Mouse (Mus musculus) hindbrain, embryonic 14.5 days (tissue): ENCODE measurements at regions not wholly inside any gene's neighbourhood (a gene's known extent, or its start where the extent isn't known, plus 50 kb on each side); places are given as distances from the start of the nearest gene placed in this dataset.

Experiments used
- ATAC-seq: fragments of 200-750 bp; cut with Nextera tagmentation; 2 replicates; pipeline ENCODE4 v1.8.0; 2017; ENCODE audit warnings: moderate number of reproducible peaks, mild to moderate bottlenecking, moderate TSS enrichment, moderate library complexity; ENCODE audit not compliant: low FRiP score
- DNase-seq: peaks from one replicate; pipeline ENCODE4 v3.0.0-alpha.2; 2015; ENCODE audit warnings: low spot score
- H3K27ac ChIP-seq: fragments of 300-500 bp; sonication (generic); 2 replicates; pipeline ENCODE4 v1.5.1; 2014; ENCODE audit warnings: mild to moderate bottlenecking, moderate library complexity
- H3K27me3 ChIP-seq: fragments of 300-500 bp; sonication (generic); 2 replicates; pipeline ENCODE4 v1.6.1; 2014; ENCODE audit warnings: mild to moderate bottlenecking, low read length, mixed read lengths; ENCODE audit not compliant: control insufficient read depth, insufficient read depth
- H3K36me3 ChIP-seq: fragments of 300-500 bp; sonication (generic); replicated peaks from 2 replicates; pipeline ENCODE4 v1.6.1; 2014; ENCODE audit not compliant: control insufficient read depth, insufficient read depth
- H3K4me1 ChIP-seq: fragments of 300-500 bp; sonication (generic); replicated peaks from 2 replicates; pipeline ENCODE4 v1.6.1; 2014; ENCODE audit warnings: antibody characterized with exemption, low read length, mixed read lengths; ENCODE audit not compliant: control insufficient read depth, insufficient read depth
- H3K4me2 ChIP-seq: fragments of 300-500 bp; sonication (generic); replicated peaks from 2 replicates; pipeline ENCODE4 v1.6.1; 2014; ENCODE audit warnings: mild to moderate bottlenecking, moderate library complexity
- H3K4me3 ChIP-seq: fragments of 300-500 bp; sonication (generic); replicated peaks from 2 replicates; pipeline ENCODE4 v1.5.1; 2014; ENCODE audit warnings: mild to moderate bottlenecking, low read length
- H3K9ac ChIP-seq: fragments of 300-500 bp; sonication (generic); 2 replicates; pipeline ENCODE4 v1.6.1; 2014
- H3K9me3 ChIP-seq: fragments of 300-500 bp; sonication (generic); 2 replicates; pipeline ENCODE4 v1.6.1; 2016; ENCODE audit warnings: low read length; ENCODE audit not compliant: control insufficient read depth
- WGBS: fragments of 180-500 bp; shearing (Covaris S2); extraction: QIAGEN DNeasy Blood & Tissue Kit; methylation state at CpG from one replicate; pipeline ENCODE4 v1.1.7; 2014; 5-methylcytosine and 5-hydroxymethylcytosine counted together

- no peak overlapping the region for H3K9ac ChIP-seq
- no peaks in the 10 kb centered on the region for H3K4me1 ChIP-seq
- no peak overlapping the region for H3K4me3 ChIP-seq
- no peak for DNase-seq
- H3K27me3 ChIP-seq: no peaks in the 10 kb centered on the region
- no peak overlapping the region for H3K27ac ChIP-seq
- H3K4me2 ChIP-seq: no peak overlapping the region
- no peaks in the 10 kb centered on the region for H3K36me3 ChIP-seq
- no peak for ATAC-seq
- WGBS: 72% methylated on average over 7 of the region's 7 CpGs
- no peaks in the 10 kb centered on the region for H3K9me3 ChIP-seq
These were observed 144.2 kb upstream of the Dkk2 start for GRCm38 (mm10) chr3:131940896-131941295.

- no peak for DNase-seq
These were observed 142.9 kb upstream of the Dkk2 start for GRCm38 (mm10) chr3:131941961-131942753.

GRCm38 (mm10) chr3:131943436-131943835 is 141.7 kb upstream of the Dkk2 start:
- ATAC-seq (no peak), DNase-seq (no peak)
- Histone ChIP-seq H3K27ac (no peak overlapping the region), H3K4me2 (no peak overlapping the region), H3K36me3 (no peaks in the 10 kb centered on the region), H3K4me1 (no peaks in the 10 kb centered on the region), H3K27me3 (no peaks in the 10 kb centered on the region), H3K9ac (no peak overlapping the region), H3K4me3 (no peak overlapping the region), H3K9me3 (no peaks in the 10 kb centered on the region)
- WGBS: 91% methylated on average over 7 of the region's 7 CpGs

More at GRCm38 (mm10) chr3:131941961-131942753, 142.9 kb upstream of the Dkk2 start:
- Histone ChIP-seq H3K4me2 (no peak overlapping the region; the same call in 1 of the 2 replicates), H3K36me3 (no peaks in the 10 kb centered on the region), H3K9me3 (no peaks in the 10 kb centered on the region), H3K27me3 (no peaks in the 10 kb centered on the region), H3K27ac (no peak overlapping the region), H3K4me3 (no peak overlapping the region), H3K9ac (no peak overlapping the region), H3K4me1 (no peaks in the 10 kb centered on the region)
- ATAC-seq: no peak
- WGBS: 83% methylated on average over 24 of the region's 24 CpGs

- H3K36me3 ChIP-seq: no peaks in the 10 kb centered on the region
- no peaks in the 10 kb centered on the region for H3K4me1 ChIP-seq
- DNase-seq (no peak), ATAC-seq (no peak)
- H3K9ac ChIP-seq: no peak overlapping the region
- no peak overlapping the region for H3K27ac ChIP-seq
- no peak overlapping the region for H3K4me2 ChIP-seq
- no peaks in the 10 kb centered on the region for H3K27me3 ChIP-seq
- no peak overlapping the region for H3K4me3 ChIP-seq
- H3K9me3 ChIP-seq: no peaks in the 10 kb centered on the region
- 94% methylated on average over 11 of the region's 11 CpGs for WGBS
These were observed 129.3 kb upstream of the Dkk2 start for GRCm38 (mm10) chr3:131955771-131956170.

- Histone ChIP-seq H3K4me3 (no peak overlapping the region), H3K4me1 (no peaks in the 10 kb centered on the region), H3K27me3 (no peaks in the 10 kb centered on the region), H3K36me3 (no peaks in the 10 kb centered on the region), H3K27ac (no peak overlapping the region), H3K4me2 (no peak overlapping the region), H3K9ac (no peak overlapping the region), H3K9me3 (no peaks in the 10 kb centered on the region)
- WGBS: 94% methylated on average over 1 of the region's 1 CpGs
- ATAC-seq (no peak), DNase-seq (no peak)
These were observed 124.5 kb upstream of the Dkk2 start for GRCm38 (mm10) chr3:131960636-131961035.

- Histone ChIP-seq H3K27ac (no peak overlapping the region), H3K27me3 (no peaks in the 10 kb centered on the region), H3K36me3 (no peaks in the 10 kb centered on the region), H3K9ac (no peak overlapping the region), H3K4me1 (no peaks in the 10 kb centered on the region), H3K4me3 (no peak overlapping the region), H3K4me2 (no peak overlapping the region), H3K9me3 (no peaks in the 10 kb centered on the region)
- ATAC-seq: no peak
- DNase-seq: no peak
These were observed 123.5 kb upstream of the Dkk2 start for GRCm38 (mm10) chr3:131961571-131961970.

- Histone ChIP-seq H3K36me3 (no peaks in the 10 kb centered on the region), H3K9ac (no peak overlapping the region), H3K4me2 (no peak overlapping the region), H3K4me1 (no peaks in the 10 kb centered on the region), H3K9me3 (no peaks in the 10 kb centered on the region), H3K27ac (no peak overlapping the region), H3K4me3 (no peak overlapping the region), H3K27me3 (no peaks in the 10 kb centered on the region)
- 79% methylated on average over 2 of the region's 2 CpGs for WGBS
- ATAC-seq: no peak
- no peak for DNase-seq
These were observed 122.2 kb upstream of the Dkk2 start for GRCm38 (mm10) chr3:131962870-131963269.

- no peaks in the 10 kb centered on the region for H3K9me3 ChIP-seq
- no peaks in the 10 kb centered on the region for H3K4me1 ChIP-seq
- 95% methylated on average over 9 of the region's 9 CpGs for WGBS
- no peak overlapping the region for H3K27ac ChIP-seq
- H3K9ac ChIP-seq: no peak overlapping the region
- no peak overlapping the region for H3K4me2 ChIP-seq
- DNase-seq (no peak), ATAC-seq (no peak)
- no peaks in the 10 kb centered on the region for H3K36me3 ChIP-seq
- H3K4me3 ChIP-seq: no peak overlapping the region
- no peaks in the 10 kb centered on the region for H3K27me3 ChIP-seq
These were observed 120.1 kb upstream of the Dkk2 start for GRCm38 (mm10) chr3:131964952-131965351.

- Histone ChIP-seq H3K4me1 (no peaks in the 10 kb centered on the region), H3K4me2 (no peak overlapping the region), H3K36me3 (no peaks in the 10 kb centered on the region), H3K27ac (no peak overlapping the region), H3K9me3 (no peaks in the 10 kb centered on the region), H3K27me3 (no peaks in the 10 kb centered on the region), H3K4me3 (no peak overlapping the region), H3K9ac (no peak overlapping the region)
- ATAC-seq (no peak), DNase-seq (no peak)
- 92% methylated on average over 9 of the region's 9 CpGs for WGBS
These were observed 119.5 kb upstream of the Dkk2 start for GRCm38 (mm10) chr3:131965456-131966160.
